Mouse (Mus musculus) spleen, adult 2 months (tissue): ENCODE measurements around the gene Gpbp1.

Experiments used
- CTCF ChIP-seq: fragments of 200-500 bp; IDR thresholded peaks from 2 replicates; pipeline ENCODE4 v1.5.1; 2011; ENCODE audit warnings: mild to moderate bottlenecking, inconsistent platforms; ENCODE audit not compliant: insufficient read depth, insufficient read length, insufficient replicate concordance; ENCODE audit errors: extremely low read depth
- POLR2A ChIP-seq: fragments of 200-500 bp; IDR thresholded peaks from 2 replicates; pipeline ENCODE4 v1.6.1; 2011; ENCODE audit warnings: low read depth, low read length, inconsistent platforms

GRCm38 (mm10) chr13:111522336-111522735 is 32.4 kb upstream of the Gpbp1 start:
- TF ChIP-seq CTCF (no peak), POLR2A (no peak)
